Mouse (Mus musculus): Measurements from ENCODE around the gene Man1c1. TPM values are rescaled to one million over a fixed set of nuclear protein-coding genes. Genes with fewer than 3 reads are reported as not detected.

The Man1c1 gene
- total RNA-seq, 1 experiment from 2014 or later: 2.0 TPM

DNA sequence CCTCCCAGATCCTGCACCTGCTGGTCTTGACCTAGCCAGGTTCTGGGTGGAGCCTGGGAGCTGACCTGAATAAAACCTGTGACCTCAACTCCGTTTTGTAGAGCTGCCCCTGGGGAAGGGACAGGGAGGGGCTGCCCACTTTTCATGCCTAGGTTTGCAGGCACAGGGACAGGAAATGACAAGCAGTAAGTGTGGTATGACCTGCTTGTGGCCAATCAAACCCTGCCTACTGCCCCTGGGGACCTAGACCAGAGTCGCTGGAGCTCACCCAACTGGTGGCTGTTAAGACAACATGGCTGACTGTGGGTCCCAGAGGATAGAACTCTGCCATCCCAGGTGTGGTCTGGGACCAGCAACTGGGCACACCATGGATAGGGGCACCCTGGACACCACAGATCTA lies 51.9 kb downstream of the Man1c1 start:
- ATAC-seq (ENCODE audit: extremely low read depth, insufficient number of reproducible peaks, low FRiP score, poor library complexity, severe bottlenecking): peak; percentile 78

DNA sequence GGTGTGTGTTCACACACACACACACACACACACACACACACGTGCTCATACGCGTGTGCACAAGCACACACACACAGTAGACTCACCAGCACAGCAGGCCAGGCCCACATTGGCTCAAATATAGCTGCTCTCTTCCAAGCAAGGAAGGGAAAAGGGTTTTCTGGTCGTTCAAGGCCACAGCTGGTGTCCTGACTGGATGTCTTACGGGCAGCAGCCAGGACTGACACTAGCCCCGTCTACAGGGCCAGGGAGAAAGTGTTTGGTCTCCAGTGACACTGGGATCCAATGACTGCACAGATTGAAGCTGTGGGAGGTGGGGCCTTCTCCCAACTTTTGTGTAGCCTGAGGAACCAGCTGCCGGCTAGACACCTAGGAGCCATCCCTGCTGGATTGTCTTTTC lies 52.7 kb downstream of the Man1c1 start:
- ATAC-seq (ENCODE audit: extremely low read depth, insufficient number of reproducible peaks, low FRiP score, poor library complexity, severe bottlenecking): no peak

DNA sequence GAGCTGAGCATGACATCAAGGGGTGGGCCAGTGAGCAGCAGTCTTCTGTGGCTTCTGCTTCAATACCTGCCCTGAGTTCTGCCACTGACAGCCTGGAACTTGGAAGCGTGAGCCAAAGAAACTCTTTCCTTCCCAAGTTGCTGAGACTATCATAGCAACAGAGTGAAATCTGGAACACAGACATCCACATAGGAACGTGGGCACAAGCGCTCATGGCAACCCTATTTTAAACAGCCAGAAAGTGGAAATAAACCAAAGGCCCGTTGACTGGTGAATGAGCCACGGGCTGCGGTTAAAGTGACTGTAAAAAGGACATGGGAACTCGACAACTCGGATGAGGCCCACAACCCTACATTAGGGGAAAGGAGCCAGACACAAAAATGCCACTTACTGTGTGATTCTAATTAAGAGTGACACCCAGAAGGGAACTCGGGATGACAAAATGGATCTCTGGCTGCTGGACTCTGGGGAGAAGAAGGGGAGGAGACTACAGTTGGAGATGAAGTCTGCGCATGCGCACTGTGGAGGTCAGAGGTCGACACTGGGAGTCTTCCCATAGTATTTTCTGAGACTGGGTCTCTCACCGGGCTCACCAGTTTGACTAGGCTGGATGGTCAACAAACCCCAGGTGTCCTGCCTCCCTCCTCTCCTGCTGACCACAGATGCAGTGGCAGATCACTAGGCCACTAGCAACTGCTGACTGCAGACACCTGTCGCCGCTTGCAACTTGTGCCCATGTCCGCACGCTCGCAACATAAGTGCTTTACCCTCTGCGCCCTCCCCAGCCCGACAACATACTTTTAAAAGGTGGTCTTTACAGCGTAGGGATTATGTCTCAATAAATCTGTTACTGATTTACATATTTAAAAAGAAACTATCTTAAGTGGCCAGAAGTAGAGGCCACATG lies 58.8 kb downstream of the Man1c1 start:
- ATAC-seq (ENCODE audit: extremely low read depth, insufficient number of reproducible peaks, low FRiP score, poor library complexity, severe bottlenecking): no peak

DNA sequence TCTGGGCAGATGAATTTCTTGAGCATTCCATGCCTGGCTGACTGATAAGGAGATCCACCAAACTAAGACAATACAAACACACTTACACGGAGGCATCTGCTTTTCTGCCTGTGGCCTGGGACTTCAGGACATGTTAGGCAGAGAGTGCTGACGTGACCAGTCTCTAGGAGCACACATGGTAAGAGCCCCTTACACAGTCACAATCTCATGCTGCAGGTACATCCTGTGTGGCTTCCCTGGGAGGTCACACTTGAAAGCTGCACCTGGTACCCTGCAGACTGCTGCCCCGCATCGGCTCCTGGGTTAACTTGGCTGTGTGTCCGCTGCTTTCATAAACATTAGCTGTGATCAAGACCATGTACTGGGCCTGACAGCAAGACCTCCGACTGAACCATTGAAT lies 59.7 kb downstream of the Man1c1 start:
- ATAC-seq (ENCODE audit: extremely low read depth, insufficient number of reproducible peaks, low FRiP score, poor library complexity, severe bottlenecking): no peak

DNA sequence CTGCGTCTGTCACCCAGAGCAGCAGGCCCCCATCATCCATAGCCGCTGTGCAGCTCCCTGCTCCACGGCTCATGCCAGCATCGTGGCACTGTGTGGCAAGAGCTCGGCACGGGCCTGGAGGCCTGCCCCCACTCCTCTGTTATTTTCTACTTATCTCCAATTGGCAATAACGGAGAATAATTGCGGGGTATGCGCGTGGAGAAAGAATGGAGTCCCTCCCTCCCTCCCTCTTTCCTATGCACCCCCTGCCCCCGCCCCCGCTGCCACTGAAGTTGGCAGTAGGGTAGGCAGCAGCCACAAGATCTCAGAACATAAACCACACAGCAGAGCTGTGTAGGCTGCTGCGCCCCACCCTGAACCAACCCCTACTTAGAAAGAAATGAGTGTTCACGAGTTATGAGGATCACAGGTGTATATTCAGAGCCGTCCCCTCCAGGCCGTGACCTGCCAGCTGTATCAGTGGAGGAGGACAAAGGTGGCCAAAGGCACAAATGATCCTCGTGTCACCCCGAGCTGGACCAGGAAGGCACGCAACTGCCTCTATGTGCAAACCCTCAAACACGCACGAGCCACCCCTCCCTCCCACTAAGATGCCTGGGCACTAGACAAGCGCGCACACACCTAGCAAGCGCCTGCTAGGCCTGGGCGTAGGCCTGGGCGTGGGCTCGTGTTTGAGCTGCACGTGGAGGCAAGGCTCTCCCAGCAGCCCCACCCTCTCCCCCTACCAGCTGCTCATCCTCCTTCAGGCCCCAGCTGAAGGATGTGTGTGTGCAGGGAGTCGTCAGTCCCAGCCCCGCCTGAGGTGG lies 62.2 kb downstream of the Man1c1 start:
- no peak for ATAC-seq (ENCODE audit: extremely low read depth, insufficient number of reproducible peaks, low FRiP score, poor library complexity, severe bottlenecking)

DNA sequence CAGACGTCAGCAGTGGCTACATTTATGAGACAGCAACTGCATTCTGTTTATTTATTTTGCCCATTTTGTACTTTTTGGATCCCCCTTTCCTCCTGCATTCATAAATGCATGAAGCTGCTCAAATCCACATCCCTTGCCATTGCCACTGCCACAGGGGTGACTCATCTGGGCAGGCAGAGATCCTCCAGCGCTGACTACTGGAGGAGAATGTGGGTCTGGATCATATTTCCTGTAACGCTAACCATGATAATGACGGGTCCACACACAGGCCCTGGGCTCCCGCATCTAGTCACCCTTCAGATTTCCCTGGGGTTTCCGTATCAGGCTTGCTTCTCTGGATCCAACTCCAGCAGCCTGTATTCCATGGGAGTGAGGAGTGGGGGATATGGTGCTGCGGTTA lies 64.8 kb downstream of the Man1c1 start:
- no peak for ATAC-seq (ENCODE audit: extremely low read depth, insufficient number of reproducible peaks, low FRiP score, poor library complexity, severe bottlenecking)

DNA sequence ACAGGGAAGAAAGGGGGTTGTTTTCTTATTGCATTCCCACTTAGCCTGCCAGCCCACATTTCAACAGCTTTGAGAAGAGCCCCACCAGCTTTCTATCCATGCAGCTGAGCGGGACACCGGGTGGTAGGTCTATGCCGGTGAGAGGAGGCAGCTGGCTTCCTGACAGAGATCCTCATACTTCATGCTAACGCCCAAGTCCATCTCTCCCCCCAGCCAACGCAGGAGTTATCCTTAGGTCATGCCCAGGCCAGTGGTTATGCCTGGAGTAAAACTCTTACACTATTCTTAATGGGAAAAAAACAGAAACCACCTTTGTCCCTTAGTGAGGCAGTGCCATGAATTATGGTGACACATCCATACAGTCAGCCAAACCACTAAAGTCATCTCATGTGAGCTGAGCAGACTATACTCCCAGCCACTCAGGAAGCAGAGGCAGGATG lies 66.0 kb downstream of the Man1c1 start:
- ATAC-seq (ENCODE audit: extremely low read depth, insufficient number of reproducible peaks, low FRiP score, poor library complexity, severe bottlenecking): no peak

DNA sequence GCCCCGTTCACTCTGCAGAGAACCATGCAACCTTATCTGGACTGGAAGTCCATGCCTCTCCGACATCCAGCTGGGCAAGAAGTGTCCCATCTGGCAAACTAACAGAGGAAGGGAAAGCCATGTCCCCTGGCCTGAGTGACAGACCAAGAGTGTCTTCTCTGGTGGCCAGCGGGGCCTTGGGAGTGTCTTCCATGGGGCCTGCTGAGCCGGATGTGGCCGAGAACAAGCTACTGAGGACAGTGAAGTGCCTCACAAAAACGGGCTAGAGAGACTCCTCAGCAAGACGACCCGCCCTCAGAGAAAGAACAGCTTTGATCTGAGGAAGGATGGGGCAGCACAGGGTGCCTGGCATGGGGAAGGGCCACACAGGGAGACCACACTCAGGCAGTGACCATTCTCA lies 67.7 kb downstream of the Man1c1 start:
- ATAC-seq (ENCODE audit: extremely low read depth, insufficient number of reproducible peaks, low FRiP score, poor library complexity, severe bottlenecking): no peak

DNA sequence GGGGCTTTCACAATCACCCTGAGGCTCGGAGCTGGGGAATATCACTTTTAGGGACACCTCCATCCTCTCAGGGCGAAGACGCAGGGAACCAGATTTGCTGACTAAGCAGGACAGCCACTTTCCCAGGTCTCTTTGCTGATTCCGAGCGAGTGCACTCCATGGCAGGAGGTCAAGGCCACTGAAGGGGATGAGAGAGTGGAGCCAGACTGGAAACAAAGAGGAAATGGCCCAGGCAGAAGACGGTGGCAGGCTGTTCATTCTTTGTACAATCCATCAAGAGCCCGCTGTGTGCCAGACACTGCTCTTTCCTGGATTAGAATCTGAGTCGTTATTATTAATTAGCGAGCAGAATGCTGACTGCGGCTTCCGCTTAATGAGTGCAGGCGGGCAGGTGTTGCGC lies 70.1 kb downstream of the Man1c1 start:
- ATAC-seq (ENCODE audit: extremely low read depth, insufficient number of reproducible peaks, low FRiP score, poor library complexity, severe bottlenecking): no peak

DNA sequence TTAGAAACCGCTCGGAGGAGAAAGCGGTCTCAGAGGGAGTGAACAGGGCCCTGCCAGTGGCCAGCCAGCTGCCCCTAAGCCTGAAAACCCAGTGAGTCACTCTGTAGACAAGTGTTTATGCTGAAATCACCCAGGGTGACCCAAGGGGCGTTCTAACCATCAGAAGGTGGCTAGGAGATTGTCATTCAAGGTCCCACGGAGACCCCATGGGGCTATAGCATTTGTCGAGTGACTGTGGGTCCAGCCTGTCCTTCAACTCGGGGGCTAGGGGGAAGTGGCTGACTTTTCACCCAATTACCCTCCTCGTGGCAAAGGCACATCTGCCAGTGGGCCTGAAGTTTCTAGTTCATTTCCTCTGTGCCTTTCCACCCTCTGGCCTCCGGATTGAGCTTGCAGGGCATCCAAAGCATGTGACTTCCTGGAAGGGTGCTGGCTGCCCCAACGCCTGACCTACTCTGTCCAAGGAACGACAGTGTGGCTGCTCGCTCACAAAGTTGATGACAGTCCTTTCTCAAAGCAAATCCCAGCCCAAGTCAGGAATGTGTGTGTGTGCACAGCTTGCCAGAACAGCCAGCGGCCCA lies 71.9 kb downstream of the Man1c1 start:
- no peak for ATAC-seq (ENCODE audit: extremely low read depth, insufficient number of reproducible peaks, low FRiP score, poor library complexity, severe bottlenecking)

DNA sequence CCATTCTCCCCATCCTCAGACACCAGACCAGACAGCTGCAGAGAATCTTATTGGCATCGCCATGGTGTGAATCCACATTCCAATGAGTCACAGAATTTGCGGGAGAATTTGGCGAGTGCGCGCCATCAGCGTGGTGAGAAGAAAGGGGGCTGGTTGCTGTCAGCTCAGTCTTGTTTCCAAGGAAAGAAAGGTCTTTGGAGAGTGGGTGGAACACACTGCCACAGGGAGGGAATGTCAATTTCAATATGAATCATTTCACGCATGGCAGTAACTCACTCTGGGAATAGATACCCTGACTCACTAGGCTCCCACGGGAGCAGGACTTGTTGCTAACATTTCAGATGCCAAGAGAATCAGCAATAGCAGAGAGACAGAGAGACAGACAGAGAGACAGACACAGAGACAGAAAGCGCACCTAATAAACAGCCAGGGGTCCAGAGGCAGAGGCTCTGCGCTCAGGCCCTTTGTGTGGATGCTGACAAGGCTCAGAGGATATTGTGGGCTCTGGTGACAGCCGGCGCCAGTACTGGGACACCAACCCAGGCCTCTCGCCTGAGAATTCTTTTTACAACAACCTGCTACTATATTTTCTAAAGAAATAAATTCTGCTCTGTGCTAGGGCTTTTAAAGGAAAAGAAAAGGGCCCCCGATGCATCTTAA lies 72.5 kb downstream of the Man1c1 start:
- no peak for ATAC-seq (ENCODE audit: extremely low read depth, insufficient number of reproducible peaks, low FRiP score, poor library complexity, severe bottlenecking)

DNA sequence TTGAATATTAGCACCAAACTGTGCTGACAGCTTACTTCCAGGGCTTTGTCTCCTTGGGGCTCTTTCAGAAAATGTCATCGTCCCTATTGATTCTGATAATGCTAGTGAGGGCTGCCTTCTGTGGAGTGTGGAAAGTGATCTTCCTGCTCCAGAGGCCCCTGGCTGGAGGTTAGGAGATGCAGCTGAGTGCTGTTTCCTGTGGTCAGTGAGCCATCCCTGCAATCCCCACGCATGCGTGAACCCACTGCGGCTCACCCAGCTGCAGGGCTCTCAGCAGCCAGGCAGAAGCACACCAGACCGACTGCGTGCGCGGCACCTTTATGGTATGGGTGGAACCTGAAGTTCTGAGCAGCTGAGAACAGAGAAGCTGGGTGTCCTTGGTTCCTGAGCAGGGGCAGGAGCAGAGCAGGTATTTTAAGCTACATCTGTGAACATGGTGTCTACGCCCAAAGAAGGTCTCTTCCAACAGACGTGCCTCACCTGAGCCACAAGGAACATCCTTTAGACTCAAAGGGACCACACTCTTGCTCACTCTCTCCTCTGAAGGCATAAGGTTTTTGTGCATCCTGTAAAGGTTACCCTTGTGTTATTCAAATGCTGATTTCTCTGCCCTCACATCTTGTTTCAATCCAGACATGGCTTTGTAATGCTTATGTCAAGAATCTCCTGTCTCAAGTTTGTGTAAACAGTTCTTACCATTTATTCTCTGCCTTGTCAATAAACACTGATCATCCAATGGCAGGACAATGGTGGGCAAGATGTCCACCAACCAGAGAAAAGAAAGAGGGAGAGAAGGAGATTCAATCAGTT lies 75.3 kb downstream of the Man1c1 start:
- no peak for ATAC-seq (ENCODE audit: extremely low read depth, insufficient number of reproducible peaks, low FRiP score, poor library complexity, severe bottlenecking)

DNA sequence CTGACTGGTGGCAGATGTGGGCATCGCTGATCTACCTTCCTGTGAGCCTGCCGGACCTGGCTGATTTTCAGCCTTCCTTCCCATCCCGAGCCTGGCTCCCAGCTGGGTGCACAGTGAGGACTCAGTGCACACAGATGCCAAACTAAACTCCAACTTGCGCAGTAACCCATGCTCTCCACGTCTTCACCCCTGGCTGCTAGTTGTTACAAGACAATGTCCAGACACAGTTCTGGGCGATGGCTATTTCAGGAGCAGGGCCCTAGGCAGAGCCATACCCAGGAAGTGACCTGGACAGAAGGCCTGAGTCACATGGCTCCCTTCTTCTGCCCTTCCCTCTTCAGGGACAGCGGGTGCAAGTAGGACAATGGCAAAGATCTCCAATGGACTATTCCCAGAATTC lies 76.0 kb downstream of the Man1c1 start:
- ATAC-seq (ENCODE audit: extremely low read depth, insufficient number of reproducible peaks, low FRiP score, poor library complexity, severe bottlenecking): no peak

DNA sequence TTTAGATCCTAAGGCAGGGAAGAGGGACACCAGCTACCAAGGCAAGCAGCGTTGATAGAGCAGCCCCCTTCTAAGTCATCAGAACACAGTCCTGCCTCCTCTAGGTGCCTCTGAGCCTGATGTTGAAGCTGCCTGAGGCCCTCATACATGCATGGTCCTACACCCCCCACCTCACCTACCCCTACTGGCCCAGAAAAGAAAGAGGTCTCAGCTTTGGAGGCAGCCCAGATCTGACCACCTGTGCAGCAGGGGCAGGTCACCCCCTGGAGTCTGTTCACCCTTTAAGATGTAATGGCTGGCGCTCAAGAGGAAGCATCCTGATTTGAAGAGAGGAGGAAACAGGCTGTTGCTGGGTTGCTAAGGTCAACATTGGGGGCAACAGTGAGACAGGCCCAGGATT lies 77.2 kb downstream of the Man1c1 start:
- ATAC-seq (ENCODE audit: extremely low read depth, insufficient number of reproducible peaks, low FRiP score, poor library complexity, severe bottlenecking): no peak

DNA sequence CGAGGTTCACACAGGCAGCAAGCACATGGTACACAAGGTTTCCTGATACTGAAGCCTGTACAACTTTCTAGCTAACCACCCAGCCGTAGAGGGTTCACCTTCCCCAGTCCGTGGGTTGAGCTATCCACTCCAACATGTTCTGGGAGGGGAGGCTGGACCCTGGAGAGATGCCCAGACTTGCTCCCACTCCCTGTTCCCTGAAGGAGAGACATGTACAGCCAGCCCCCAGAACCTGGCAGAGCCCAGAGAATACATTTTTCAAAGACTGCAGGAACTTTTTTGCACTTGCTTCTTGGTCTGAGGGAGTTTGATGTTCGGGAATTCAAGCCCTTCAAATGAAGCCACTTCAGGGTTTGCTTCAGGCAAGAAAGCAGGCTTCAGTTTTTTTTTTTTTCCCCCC lies 77.7 kb downstream of the Man1c1 start:
- ATAC-seq (ENCODE audit: extremely low read depth, insufficient number of reproducible peaks, low FRiP score, poor library complexity, severe bottlenecking): no peak

DNA sequence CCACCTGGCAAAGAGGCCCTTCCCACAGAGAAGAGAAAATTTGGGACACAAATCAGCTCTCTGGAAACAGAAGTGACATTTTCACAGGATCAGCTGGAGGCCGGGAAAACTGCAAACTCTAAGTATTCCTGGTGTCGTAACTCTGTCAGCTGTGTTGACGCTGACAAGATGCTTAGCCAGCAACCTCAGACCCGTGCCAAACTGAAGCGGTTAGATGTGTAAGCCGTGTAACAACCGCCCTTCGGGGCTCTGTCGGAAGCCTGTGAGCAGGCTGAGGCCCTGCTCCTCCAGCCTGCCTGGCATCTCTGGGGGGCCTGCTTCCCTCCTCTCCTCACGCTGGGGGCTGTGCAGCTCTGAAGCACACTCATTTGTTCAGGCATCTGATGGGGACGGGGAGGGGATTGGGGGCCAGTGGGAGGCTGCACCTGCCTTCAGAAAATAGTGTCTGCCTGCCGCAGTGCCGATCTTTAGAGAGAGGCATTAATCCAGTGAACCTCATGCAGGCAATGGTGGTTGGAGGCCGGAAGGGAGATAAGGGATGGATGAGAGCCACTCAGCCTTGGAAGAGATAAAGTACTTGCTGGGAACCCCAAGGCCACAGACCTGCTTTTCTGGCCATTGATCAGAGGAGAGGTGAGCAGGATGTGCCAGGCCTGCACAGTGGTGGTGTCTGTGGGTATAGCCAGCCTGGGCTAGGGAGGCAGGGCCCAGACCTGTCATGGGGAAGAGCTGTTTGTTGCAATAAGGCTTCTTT lies 79.8 kb downstream of the Man1c1 start:
- no peak for ATAC-seq (ENCODE audit: extremely low read depth, insufficient number of reproducible peaks, low FRiP score, poor library complexity, severe bottlenecking)

DNA sequence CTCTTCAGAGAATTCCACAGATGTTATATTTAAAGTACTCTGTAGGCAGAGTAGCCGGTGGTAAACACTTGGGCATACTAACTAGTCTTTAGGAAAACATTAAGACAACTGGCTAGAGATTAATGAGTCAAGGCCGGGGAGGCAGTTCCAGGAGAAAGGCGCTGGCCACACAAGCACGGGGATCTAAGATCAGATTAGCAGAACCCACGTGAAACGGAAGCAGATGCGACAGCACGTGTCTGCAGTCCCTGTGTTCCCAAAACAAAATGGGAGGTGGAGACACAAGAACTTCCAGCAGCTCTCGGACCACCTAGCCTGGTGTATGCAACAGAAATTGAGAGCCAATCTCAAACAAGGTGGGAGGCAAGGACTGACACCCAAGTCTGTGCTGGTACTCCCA lies 82.4 kb downstream of the Man1c1 start:
- ATAC-seq (ENCODE audit: extremely low read depth, insufficient number of reproducible peaks, low FRiP score, poor library complexity, severe bottlenecking): no peak

DNA sequence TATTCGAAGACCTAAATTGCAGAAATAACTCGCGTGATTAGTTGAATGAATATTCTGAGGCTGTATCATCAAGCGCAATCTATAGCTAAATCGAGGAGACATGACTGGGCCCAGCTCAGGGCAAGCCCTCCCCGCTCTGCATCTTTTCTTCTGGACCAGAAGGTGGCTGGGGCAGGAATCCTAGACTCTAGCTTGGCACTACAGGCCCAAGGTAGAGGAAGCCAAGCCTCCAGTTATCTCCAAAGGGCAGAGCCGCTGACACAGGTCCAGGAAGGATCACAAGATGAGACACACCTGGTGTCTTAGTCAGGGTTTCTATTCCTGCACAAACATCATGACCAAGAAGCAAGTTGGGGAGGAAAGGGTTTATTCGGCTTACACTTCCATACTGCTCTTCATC lies 83.8 kb downstream of the Man1c1 start:
- ATAC-seq (ENCODE audit: extremely low read depth, insufficient number of reproducible peaks, low FRiP score, poor library complexity, severe bottlenecking): no peak

Data from neutrophil, adult 5-6 weeks (primary cell).